Mouse (Mus musculus) myocyte (in vitro differentiated cells): ENCODE results near the gene Plcb1. TPM values are rescaled to one million over a fixed set of nuclear protein-coding genes. Genes with fewer than 3 reads are reported as not detected.

Experiments
- H3K27me3 ChIP-seq: one replicate; pipeline ENCODE4 v1.6.1; 2011; ENCODE audit not compliant: control insufficient read depth, insufficient read depth, insufficient read length
- H3K36me3 ChIP-seq: one replicate; pipeline ENCODE4 v1.6.1; 2011; ENCODE audit not compliant: control insufficient read depth, insufficient read depth
- H3K4me2 ChIP-seq: one replicate; pipeline ENCODE4 v1.6.1; 2011; ENCODE audit warnings: low read depth, control low read depth
- H3K4me3 ChIP-seq: one replicate; pipeline ENCODE4 v1.5.1; 2011; ENCODE audit warnings: mild to moderate bottlenecking, control low read depth, moderate library complexity
- H3K79me2 ChIP-seq: one replicate; pipeline ENCODE4 v1.6.1; 2011; ENCODE audit not compliant: control insufficient read depth, insufficient read depth
- H3ac ChIP-seq: one replicate; pipeline ENCODE4 v1.6.1; 2011; ENCODE audit not compliant: control insufficient read depth, insufficient read length
- CEBPB ChIP-seq: IDR thresholded peaks from 2 replicates; pipeline ENCODE4 v1.6.1; 2011; ENCODE audit warnings: mild to moderate bottlenecking, moderate library complexity; ENCODE audit not compliant: poor library complexity, insufficient read depth, severe bottlenecking
- E2F4 ChIP-seq: IDR thresholded peaks from one replicate; pipeline ENCODE4 v1.6.1; 2011; ENCODE audit warnings: mild to moderate bottlenecking, control low read depth, moderate library complexity; ENCODE audit not compliant: insufficient read depth
- MAX ChIP-seq: IDR thresholded peaks from one replicate; pipeline ENCODE4 v1.6.1; 2011; ENCODE audit warnings: low read depth, mild to moderate bottlenecking, control low read depth
- MYOD1 ChIP-seq, 3 experiments: IDR thresholded peaks; one replicate each; pipeline ENCODE4 v1.6.1; 2011; ENCODE audit warnings: control low read depth in 2 of 3, low read depth in 2 of 3, mild to moderate bottlenecking in 2 of 3, moderate library complexity in 1 of 3; ENCODE audit not compliant: insufficient read length in 2 of 3, control insufficient read depth in 1 of 3
- MYOG ChIP-seq, 3 experiments: IDR thresholded peaks; one replicate each; pipeline ENCODE4 v1.6.1; 2011; ENCODE audit warnings: control low read depth in 2 of 3, low read depth in 2 of 3, mild to moderate bottlenecking in 2 of 3; ENCODE audit not compliant: insufficient read length in 2 of 3, control insufficient read depth in 1 of 3, insufficient read depth in 1 of 3
- POLR2A ChIP-seq: IDR thresholded peaks from one replicate; pipeline ENCODE4 v1.6.1; 2011; ENCODE audit warnings: low read depth, mild to moderate bottlenecking, control low read depth, moderate library complexity; ENCODE audit not compliant: insufficient read length
- POLR2AphosphoS2 ChIP-seq: IDR thresholded peaks from one replicate; pipeline ENCODE4 v1.6.1; 2011; ENCODE audit warnings: low read depth, control low read depth; ENCODE audit not compliant: insufficient read length
- REST ChIP-seq: IDR thresholded peaks from one replicate; pipeline ENCODE4 v1.6.1; 2011; ENCODE audit warnings: mild to moderate bottlenecking, control low read depth, moderate library complexity; ENCODE audit not compliant: insufficient read depth, insufficient read length
- SRF ChIP-seq: IDR thresholded peaks from one replicate; pipeline ENCODE4 v1.6.1; 2011; ENCODE audit warnings: low read depth; ENCODE audit not compliant: control insufficient read depth, insufficient read length
- TCF12 ChIP-seq: IDR thresholded peaks from one replicate; pipeline ENCODE4 v1.6.1; 2011; ENCODE audit warnings: mild to moderate bottlenecking, control low read depth; ENCODE audit not compliant: poor library complexity, insufficient read depth, severe bottlenecking
- TCF3 ChIP-seq: IDR thresholded peaks from one replicate; pipeline ENCODE4 v1.6.1; 2011; ENCODE audit warnings: low read depth, control low read depth; ENCODE audit not compliant: insufficient read length
- USF1 ChIP-seq: IDR thresholded peaks from one replicate; pipeline ENCODE4 v1.6.1; 2011; ENCODE audit warnings: low read depth, mild to moderate bottlenecking, control low read depth, moderate library complexity
- polyA plus RNA-seq: library from polyadenylated mRNA; unstranded; fragments of >200 nt; fragmentation: generic; extraction: Trizol; gene quantifications from one replicate; pipeline ENCODE4 v1.2.1, GENCODE M21; 2012; ENCODE audit warnings: missing spikeins

The Plcb1 gene
- polyA plus RNA-seq, 1 experiment = 0.76 TPM

DNA sequence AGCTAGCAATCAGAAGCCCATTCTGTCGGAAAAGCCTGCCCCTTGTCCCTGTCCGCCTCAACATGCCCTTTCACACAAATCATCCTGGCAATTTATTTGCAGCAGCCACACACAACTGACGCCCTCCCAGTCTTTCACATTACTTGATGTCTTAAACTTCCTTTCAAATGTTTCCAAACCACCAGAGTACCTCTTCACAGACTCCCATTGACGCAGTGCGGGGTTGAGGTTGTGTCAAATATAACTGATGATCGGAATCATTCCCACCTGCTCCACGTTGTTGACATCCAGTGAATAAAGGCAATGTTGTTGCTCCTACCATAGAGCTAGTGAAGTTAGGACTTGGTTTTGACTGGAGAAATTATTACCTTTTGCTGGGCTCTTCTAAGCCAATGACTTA is 366.4 kb downstream of the Plcb1 start:
- Histone ChIP-seq H3K36me3 (no peaks in the 10 kb centered on the region), H3ac (no peak overlapping the region), H3K27me3 (no peaks in the 10 kb centered on the region), H3K79me2 (no peaks in the 10 kb centered on the region), H3K4me2 (no peak overlapping the region), H3K4me3 (no peak overlapping the region)
- TF ChIP-seq MYOD1 (IDR thresholded peaks at IDR 0.05; ENCODE audit: control insufficient read depth in 1 of 3, insufficient read length in 2 of 3, low read depth in 2 of 3) (no peak), TCF12 (no peak), E2F4 (no peak), POLR2AphosphoS2 (no peak), CEBPB (no peak), MYOG (IDR thresholded peaks at IDR 0.05; ENCODE audit: control insufficient read depth in 1 of 3, insufficient read depth in 1 of 3, insufficient read length in 2 of 3, low read depth in 2 of 3) (no peak), SRF (no peak), REST (no peak), TCF3 (no peak), USF1 (no peak), POLR2A (no peak), MAX (no peak)

DNA sequence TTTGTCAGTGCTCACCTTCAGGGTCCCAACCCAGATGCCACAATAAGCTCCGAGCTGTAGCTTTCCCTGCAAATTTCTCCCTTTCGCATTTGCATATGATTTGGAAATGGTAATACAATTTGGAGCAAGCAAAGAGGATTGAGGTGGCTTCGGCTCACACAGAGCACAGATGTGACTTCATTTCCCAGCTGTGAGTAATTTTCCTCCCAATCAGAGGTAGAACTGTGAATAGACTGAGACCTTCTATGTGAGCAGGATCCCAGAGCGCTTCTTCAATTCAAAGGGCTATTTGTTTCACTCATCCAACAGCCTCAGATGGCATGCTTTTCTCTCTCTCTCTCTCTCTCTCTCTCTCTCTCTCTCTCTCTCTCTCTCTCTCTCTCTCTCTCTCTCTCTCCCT is 367.4 kb downstream of the Plcb1 start:
- no peaks in the 10 kb centered on the region for H3K36me3 ChIP-seq
- no peak for TF ChIP-seq USF1
- no peak for TF ChIP-seq MYOD1 (IDR thresholded peaks at IDR 0.05; ENCODE audit: control insufficient read depth in 1 of 3, insufficient read length in 2 of 3, low read depth in 2 of 3)
- TF ChIP-seq TCF3 = no peak
- TF ChIP-seq SRF = no peak
- TF ChIP-seq POLR2A = no peak
- TF ChIP-seq TCF12 = no peak
- TF ChIP-seq MYOG (IDR thresholded peaks at IDR 0.05; ENCODE audit: control insufficient read depth in 1 of 3, insufficient read depth in 1 of 3, insufficient read length in 2 of 3, low read depth in 2 of 3) = no peak
- no peak for TF ChIP-seq REST
- no peak for TF ChIP-seq POLR2AphosphoS2
- no peak for TF ChIP-seq E2F4
- TF ChIP-seq MAX = no peak
- TF ChIP-seq CEBPB = no peak
- H3K27me3 ChIP-seq = no peaks in the 10 kb centered on the region
- H3K79me2 ChIP-seq = no peaks in the 10 kb centered on the region
- H3ac ChIP-seq = no peak overlapping the region
- H3K4me3 ChIP-seq = no peak overlapping the region
- no peak overlapping the region for H3K4me2 ChIP-seq

DNA sequence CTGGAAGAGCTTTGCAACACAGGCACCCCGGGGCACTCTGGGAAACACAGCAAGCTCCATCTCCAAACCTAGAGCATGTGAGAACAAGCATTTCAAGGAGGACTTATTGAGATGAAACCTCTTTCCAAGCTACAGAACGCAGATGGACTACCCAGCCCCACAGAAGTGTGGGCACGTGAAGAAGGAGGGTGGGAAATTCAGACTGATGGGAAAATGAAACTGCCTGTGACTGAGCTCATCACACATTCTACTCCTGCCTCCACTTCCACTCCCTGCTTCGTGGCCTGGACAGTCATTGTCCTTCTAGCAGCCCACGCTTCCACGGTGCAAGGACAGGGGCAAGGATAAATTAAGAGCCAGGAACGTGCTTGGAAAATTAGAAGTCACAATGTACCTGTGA is 370.2 kb downstream of the Plcb1 start:
- no peaks in the 10 kb centered on the region for H3K36me3 ChIP-seq
- TF ChIP-seq REST = no peak
- no peak for TF ChIP-seq SRF
- TF ChIP-seq TCF3 = no peak

DNA sequence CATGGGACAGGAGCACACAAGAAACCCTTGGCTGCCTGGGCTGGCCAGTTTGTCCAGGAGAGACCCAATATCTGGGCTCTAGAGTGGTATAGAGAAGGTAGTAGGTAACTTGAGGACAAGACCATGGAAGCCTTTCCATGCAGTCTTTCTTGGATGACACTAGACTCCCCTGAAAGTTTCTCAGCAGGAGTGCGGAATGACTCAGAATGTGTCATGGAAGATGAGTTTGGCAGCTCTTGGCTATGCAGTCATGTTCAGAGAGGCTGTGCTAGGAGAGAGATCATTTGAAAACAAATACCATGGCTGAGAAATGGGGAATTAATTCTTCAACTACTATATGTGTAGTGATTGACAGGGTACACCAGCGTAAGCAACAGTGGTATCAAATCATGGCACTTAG is 372.1 kb downstream of the Plcb1 start:
- Histone ChIP-seq H3K4me3 (no peak overlapping the region), H3K4me2 (no peak overlapping the region), H3K79me2 (no peaks in the 10 kb centered on the region), H3K36me3 (no peaks in the 10 kb centered on the region), H3K27me3 (no peaks in the 10 kb centered on the region), H3ac (no peak overlapping the region)
- TF ChIP-seq REST (no peak), POLR2AphosphoS2 (no peak), TCF3 (no peak), USF1 (no peak), POLR2A (no peak), TCF12 (no peak), CEBPB (no peak), MYOD1 (IDR thresholded peaks at IDR 0.05; ENCODE audit: control insufficient read depth in 1 of 3, insufficient read length in 2 of 3, low read depth in 2 of 3) (no peak), MAX (no peak), SRF (no peak), E2F4 (no peak), MYOG (IDR thresholded peaks at IDR 0.05; ENCODE audit: control insufficient read depth in 1 of 3, insufficient read depth in 1 of 3, insufficient read length in 2 of 3, low read depth in 2 of 3) (no peak)

More for the DNA sequence above, 370.2 kb downstream of the Plcb1 start:
- H3K27me3 ChIP-seq = no peaks in the 10 kb centered on the region
- no peaks in the 10 kb centered on the region for H3K79me2 ChIP-seq
- H3K4me2 ChIP-seq = peak overlapping the region; percentile 33
- no peak overlapping the region for H3ac ChIP-seq
- no peak overlapping the region for H3K4me3 ChIP-seq

GRCm38 (mm10) chr2:135161673-135162072 is 375.8 kb downstream of the Plcb1 start:
- H3K79me2 ChIP-seq = no peaks in the 10 kb centered on the region
- TF ChIP-seq E2F4 (no peak), REST (no peak), SRF (no peak), POLR2A (no peak), POLR2AphosphoS2 (no peak), USF1 (no peak), MYOG (IDR thresholded peaks at IDR 0.05; ENCODE audit: control insufficient read depth in 1 of 3, insufficient read depth in 1 of 3, insufficient read length in 2 of 3, low read depth in 2 of 3) (no peak), CEBPB (no peak), MAX (no peak), TCF12 (no peak), MYOD1 (IDR thresholded peaks at IDR 0.05; ENCODE audit: control insufficient read depth in 1 of 3, insufficient read length in 2 of 3, low read depth in 2 of 3) (no peak), TCF3 (no peak)

More at GRCm38 (mm10) chr2:135161673-135162072, 375.8 kb downstream of the Plcb1 start:
- no peaks in the 10 kb centered on the region for H3K36me3 ChIP-seq
- H3K27me3 ChIP-seq = no peaks in the 10 kb centered on the region
- H3K4me3 ChIP-seq = no peak overlapping the region
- no peak overlapping the region for H3ac ChIP-seq
- no peak overlapping the region for H3K4me2 ChIP-seq
